Mouse (Mus musculus) limb, embryonic 12.5 days (tissue): ENCODE results near the gene Lcmt1. TPM values are rescaled to one million over a fixed set of nuclear protein-coding genes. Genes with fewer than 3 reads are reported as not detected.

Source experiments
- ATAC-seq: fragments of 200-750 bp; cut with Nextera tagmentation; 2 replicates; pipeline ENCODE4 v1.8.0; 2017; ENCODE audit warnings: low read depth, moderate TSS enrichment; ENCODE audit not compliant: insufficient number of reproducible peaks, insufficient read depth, low FRiP score, low TSS enrichment
- H3K27ac ChIP-seq: fragments of 300-500 bp; sonication (generic); 2 replicates; pipeline ENCODE4 v1.5.1; 2016; ENCODE audit warnings: mild to moderate bottlenecking, moderate library complexity
- H3K27me3 ChIP-seq: fragments of 300-500 bp; sonication (generic); 2 replicates; pipeline ENCODE4 v1.6.1; 2016; ENCODE audit warnings: mild to moderate bottlenecking, moderate library complexity
- H3K36me3 ChIP-seq: fragments of 300-500 bp; sonication (generic); 2 replicates; pipeline ENCODE4 v1.6.1; 2016; ENCODE audit warnings: mild to moderate bottlenecking, moderate library complexity
- H3K4me1 ChIP-seq: fragments of 300-500 bp; sonication (generic); replicated peaks from 2 replicates; pipeline ENCODE4 v1.6.1; 2016
- H3K4me2 ChIP-seq: fragments of 300-500 bp; sonication (generic); 2 replicates; pipeline ENCODE4 v1.6.1; 2016; ENCODE audit warnings: mild to moderate bottlenecking, moderate library complexity
- H3K4me3 ChIP-seq: fragments of 300-500 bp; sonication (generic); replicated peaks from 2 replicates; pipeline ENCODE4 v1.5.1; 2016; ENCODE audit warnings: mild to moderate bottlenecking
- H3K9ac ChIP-seq: fragments of 300-500 bp; sonication (generic); replicated peaks from 2 replicates; pipeline ENCODE4 v1.6.1; 2016; ENCODE audit warnings: mild to moderate bottlenecking, moderate library complexity
- H3K9me3 ChIP-seq: fragments of 300-500 bp; sonication (generic); 2 replicates; pipeline ENCODE4 v1.6.1; 2016; ENCODE audit warnings: mild to moderate bottlenecking, moderate library complexity
- WGBS: fragments of 180-500 bp; shearing (Covaris S2); methylation state at CpG from one replicate; pipeline ENCODE4 v1.1.7; 2016; 5-methylcytosine and 5-hydroxymethylcytosine counted together
- polyA plus RNA-seq: library from polyadenylated mRNA; unstranded; fragments of >200 nt; fragmentation: Nextera tagmentation; extraction: Ambion mirVana; gene quantifications from 2 replicates; pipeline ENCODE4 v1.2.1, GENCODE M21; 2016

The Lcmt1 gene
- polyA plus RNA-seq, 1 experiment from 2014 or later, result 52.7 TPM

DNA sequence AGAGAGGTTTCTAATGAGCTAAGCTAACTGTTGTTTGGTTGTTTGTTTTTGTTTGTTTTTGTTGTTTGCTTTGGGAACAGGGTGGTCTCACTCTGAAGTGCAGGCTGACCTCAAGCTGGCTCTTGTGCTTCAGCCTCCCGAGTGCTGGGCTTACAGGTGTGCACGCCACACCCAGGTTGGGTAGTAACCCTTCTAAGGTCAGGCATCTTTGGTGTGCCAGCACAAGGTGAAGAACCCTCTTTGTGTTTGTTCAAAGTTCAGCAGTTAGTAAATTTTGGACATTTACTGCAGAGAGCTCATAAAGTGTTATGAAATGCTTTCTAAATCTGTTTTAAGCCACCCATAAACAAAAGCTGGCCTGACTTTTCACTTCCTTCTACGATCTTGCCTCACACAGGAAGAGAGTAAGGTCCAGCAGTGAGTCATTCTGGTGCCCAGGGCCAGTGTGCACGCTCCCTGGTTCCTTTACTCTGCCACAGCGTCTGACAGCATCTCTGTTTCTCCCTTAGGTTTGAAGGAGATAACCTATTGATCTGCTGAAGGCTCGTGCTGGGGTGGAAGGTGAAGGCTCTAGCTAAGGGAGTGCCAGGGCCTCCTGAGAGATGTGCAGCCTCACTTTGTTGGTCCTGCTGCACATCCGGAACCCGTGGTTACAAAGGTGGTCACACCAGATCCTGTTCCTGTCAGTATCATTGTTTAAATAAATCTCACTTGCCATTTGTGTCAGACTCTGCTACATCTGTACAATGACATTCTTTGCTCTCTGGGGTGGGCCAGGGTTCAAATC is 60.2 kb downstream of the Lcmt1 start:
- Histone ChIP-seq H3K4me1 (no peaks in the 10 kb centered on the region), H3K4me3 (no peak overlapping the region), H3K36me3 (peaks cover 53% of the 10 kb centered on the region), H3K27me3 (no peaks in the 10 kb centered on the region), H3K9me3 (no peaks in the 10 kb centered on the region), H3K4me2 (no peak overlapping the region), H3K9ac (no peak overlapping the region), H3K27ac (no peak overlapping the region)
- 89% methylated on average over 8 of the region's 8 CpGs for WGBS
- ATAC-seq, result no peak

GRCm38 (mm10) chr7:123430411-123430705 is 60.8 kb downstream of the Lcmt1 start:
- Histone ChIP-seq H3K9me3 (no peaks in the 10 kb centered on the region), H3K4me3 (no peak overlapping the region), H3K36me3 (peaks cover 49% of the 10 kb centered on the region), H3K27ac (no peak overlapping the region), H3K4me1 (no peaks in the 10 kb centered on the region), H3K4me2 (no peak overlapping the region), H3K27me3 (no peaks in the 10 kb centered on the region), H3K9ac (no peak overlapping the region)
- no peak for ATAC-seq
- 79% methylated on average over 4 of the region's 4 CpGs for WGBS

DNA sequence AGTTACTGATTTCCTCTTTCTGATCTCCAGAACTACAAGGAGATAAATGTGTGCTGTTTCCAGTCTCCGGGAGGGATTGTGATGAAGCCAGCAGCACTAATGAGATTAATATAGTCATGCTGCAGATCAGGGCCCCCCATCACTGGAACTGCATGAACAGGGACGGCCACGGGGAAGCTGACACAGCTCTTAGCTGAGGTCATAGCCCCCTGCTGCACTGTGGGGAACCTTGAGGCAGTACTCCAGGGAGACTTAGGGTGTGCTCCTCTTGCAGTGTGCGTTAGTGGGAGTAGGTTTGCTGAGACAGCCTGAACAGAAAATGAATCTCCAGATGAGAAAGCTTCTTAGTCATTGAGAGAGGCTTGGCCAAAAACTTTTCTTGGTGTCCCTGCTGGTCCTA is 61.6 kb downstream of the Lcmt1 start:
- Histone ChIP-seq H3K4me3 (no peak overlapping the region), H3K27ac (no peak overlapping the region), H3K9me3 (no peaks in the 10 kb centered on the region), H3K4me1 (no peaks in the 10 kb centered on the region), H3K36me3 (peaks cover 45% of the 10 kb centered on the region), H3K27me3 (no peaks in the 10 kb centered on the region), H3K4me2 (no peak overlapping the region), H3K9ac (no peak overlapping the region)
- 86% methylated on average over 4 of the region's 4 CpGs for WGBS
- no peak for ATAC-seq

DNA sequence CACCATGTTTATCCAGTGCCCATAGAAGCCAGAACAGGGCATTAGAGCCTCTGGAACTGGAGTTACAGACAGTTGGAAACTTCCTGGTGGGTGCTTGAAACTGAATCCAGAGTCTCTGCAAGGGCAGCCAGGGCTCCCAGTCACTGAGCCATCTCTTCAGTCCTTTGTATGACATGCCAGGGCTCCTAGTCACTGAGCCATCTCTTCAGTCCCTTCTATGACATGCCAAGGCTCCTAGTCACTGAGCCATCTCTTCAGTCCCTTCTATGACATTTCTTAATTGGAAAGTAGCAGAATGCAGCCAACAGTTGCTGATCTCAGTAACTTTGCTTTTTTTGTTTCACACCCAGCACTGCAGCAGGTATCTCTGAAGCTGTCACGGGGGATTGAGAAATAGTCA is 72.5 kb downstream of the Lcmt1 start:
- H3K4me2 ChIP-seq, result no peak overlapping the region
- no peak for ATAC-seq
- no peaks in the 10 kb centered on the region for H3K9me3 ChIP-seq
- H3K27me3 ChIP-seq, result no peaks in the 10 kb centered on the region
- H3K4me3 ChIP-seq, result no peak overlapping the region
- H3K4me1 ChIP-seq, result no peaks in the 10 kb centered on the region
- no peak overlapping the region for H3K9ac ChIP-seq
- no peak overlapping the region for H3K27ac ChIP-seq
- WGBS, result 82% methylated on average over 1 of the region's 1 CpGs
- H3K36me3 ChIP-seq, result no peaks in the 10 kb centered on the region

GRCm38 (mm10) chr7:123448794-123449193 is 79.2 kb downstream of the Lcmt1 start:
- Histone ChIP-seq H3K27ac (no peak overlapping the region), H3K27me3 (no peaks in the 10 kb centered on the region), H3K4me3 (no peak overlapping the region), H3K9ac (no peak overlapping the region), H3K36me3 (no peaks in the 10 kb centered on the region), H3K9me3 (no peaks in the 10 kb centered on the region), H3K4me2 (no peak overlapping the region), H3K4me1 (no peaks in the 10 kb centered on the region)
- no peak for ATAC-seq
- 81% methylated on average over 2 of the region's 2 CpGs for WGBS

GRCm38 (mm10) chr7:123449676-123450075 is 80.1 kb downstream of the Lcmt1 start:
- WGBS, result 68% methylated on average over 10 of the region's 10 CpGs
- H3K9me3 ChIP-seq, result no peaks in the 10 kb centered on the region
- H3K27me3 ChIP-seq, result no peaks in the 10 kb centered on the region
- H3K4me2 ChIP-seq, result no peak overlapping the region
- H3K4me1 ChIP-seq, result no peaks in the 10 kb centered on the region
- H3K36me3 ChIP-seq, result no peaks in the 10 kb centered on the region
- H3K9ac ChIP-seq, result no peak overlapping the region
- H3K4me3 ChIP-seq, result no peak overlapping the region
- no peak for ATAC-seq
- no peak overlapping the region for H3K27ac ChIP-seq

DNA sequence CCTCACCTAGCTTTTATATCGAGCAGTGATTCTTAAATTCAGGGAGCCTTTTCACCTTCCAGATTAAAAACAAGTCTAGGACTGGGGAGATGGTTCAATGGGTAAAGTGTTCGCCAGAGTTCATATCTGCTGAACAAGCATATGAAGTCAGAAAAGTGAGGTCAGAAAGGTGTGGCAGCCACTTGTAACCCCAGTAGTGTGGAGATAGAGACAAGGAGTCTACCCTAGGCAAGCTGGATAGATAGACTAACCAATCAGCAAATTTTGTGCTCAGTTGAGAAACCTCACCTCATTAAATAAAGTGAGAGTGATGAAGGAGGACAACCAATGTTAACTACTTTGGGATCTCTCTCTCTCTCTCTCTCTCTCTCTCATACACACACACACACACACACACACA is 80.9 kb downstream of the Lcmt1 start:
- H3K4me2 ChIP-seq, result no peak overlapping the region
- H3K27me3 ChIP-seq, result no peaks in the 10 kb centered on the region
- 93% methylated on average over 2 of the region's 2 CpGs for WGBS
- no peaks in the 10 kb centered on the region for H3K4me1 ChIP-seq
- H3K9me3 ChIP-seq, result no peaks in the 10 kb centered on the region
- no peak for ATAC-seq
- H3K4me3 ChIP-seq, result no peak overlapping the region
- H3K9ac ChIP-seq, result no peak overlapping the region
- no peaks in the 10 kb centered on the region for H3K36me3 ChIP-seq
- no peak overlapping the region for H3K27ac ChIP-seq

DNA sequence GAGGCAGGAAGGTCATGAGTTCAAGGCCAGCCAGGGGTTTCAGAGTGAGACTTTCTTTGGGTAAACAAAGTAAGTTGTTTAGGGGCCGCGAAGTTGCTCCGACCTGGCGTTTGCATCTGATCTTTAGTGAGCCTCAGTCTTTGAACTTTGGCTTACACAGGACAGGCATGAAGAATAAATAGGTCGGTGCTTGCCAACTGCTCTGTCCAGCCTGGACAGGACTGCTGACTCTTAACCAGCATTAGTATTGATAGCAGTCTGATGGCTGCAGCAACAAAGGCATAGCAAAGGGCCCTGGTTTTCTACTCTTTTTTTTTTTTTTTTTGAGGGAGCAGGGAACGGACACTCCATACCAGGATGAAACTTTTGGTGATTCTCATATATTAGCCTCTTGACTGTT is 83.0 kb downstream of the Lcmt1 start:
- Histone ChIP-seq H3K4me2 (no peak overlapping the region), H3K9me3 (no peaks in the 10 kb centered on the region), H3K36me3 (no peaks in the 10 kb centered on the region), H3K27ac (no peak overlapping the region), H3K9ac (no peak overlapping the region), H3K4me1 (no peaks in the 10 kb centered on the region), H3K27me3 (no peaks in the 10 kb centered on the region), H3K4me3 (no peak overlapping the region)
- WGBS, result 57% methylated on average over 6 of the region's 6 CpGs
- ATAC-seq, result no peak

GRCm38 (mm10) chr7:123453066-123453465 is 83.5 kb downstream of the Lcmt1 start:
- ATAC-seq, result no peak
- no peak overlapping the region for H3K27ac ChIP-seq
- H3K27me3 ChIP-seq, result no peaks in the 10 kb centered on the region
- no peak overlapping the region for H3K9ac ChIP-seq
- H3K9me3 ChIP-seq, result no peaks in the 10 kb centered on the region
- no peak overlapping the region for H3K4me2 ChIP-seq
- no peaks in the 10 kb centered on the region for H3K36me3 ChIP-seq
- no peak overlapping the region for H3K4me3 ChIP-seq
- 90% methylated on average over 8 of the region's 8 CpGs for WGBS
- no peaks in the 10 kb centered on the region for H3K4me1 ChIP-seq

- H3K36me3 ChIP-seq, result no peaks in the 10 kb centered on the region
- no peak for ATAC-seq
- 92% methylated on average over 3 of the region's 3 CpGs for WGBS
- no peaks in the 10 kb centered on the region for H3K4me1 ChIP-seq
- no peak overlapping the region for H3K4me2 ChIP-seq
- no peak overlapping the region for H3K27ac ChIP-seq
- no peak overlapping the region for H3K4me3 ChIP-seq
- H3K27me3 ChIP-seq, result no peaks in the 10 kb centered on the region
- H3K9me3 ChIP-seq, result no peaks in the 10 kb centered on the region
- no peak overlapping the region for H3K9ac ChIP-seq
Measured at GRCm38 (mm10) chr7:123455088-123455487, 85.5 kb downstream of the Lcmt1 start.

- H3K9ac ChIP-seq, result no peak overlapping the region
- no peaks in the 10 kb centered on the region for H3K27me3 ChIP-seq
- ATAC-seq, result no peak
- H3K4me1 ChIP-seq, result no peaks in the 10 kb centered on the region
- no peaks in the 10 kb centered on the region for H3K9me3 ChIP-seq
- H3K36me3 ChIP-seq, result no peaks in the 10 kb centered on the region
- no peak overlapping the region for H3K4me2 ChIP-seq
- H3K27ac ChIP-seq, result no peak overlapping the region
- no peak overlapping the region for H3K4me3 ChIP-seq
- WGBS, result 96% methylated on average over 4 of the region's 4 CpGs
Measured at GRCm38 (mm10) chr7:123458309-123458708, 88.7 kb downstream of the Lcmt1 start.

DNA sequence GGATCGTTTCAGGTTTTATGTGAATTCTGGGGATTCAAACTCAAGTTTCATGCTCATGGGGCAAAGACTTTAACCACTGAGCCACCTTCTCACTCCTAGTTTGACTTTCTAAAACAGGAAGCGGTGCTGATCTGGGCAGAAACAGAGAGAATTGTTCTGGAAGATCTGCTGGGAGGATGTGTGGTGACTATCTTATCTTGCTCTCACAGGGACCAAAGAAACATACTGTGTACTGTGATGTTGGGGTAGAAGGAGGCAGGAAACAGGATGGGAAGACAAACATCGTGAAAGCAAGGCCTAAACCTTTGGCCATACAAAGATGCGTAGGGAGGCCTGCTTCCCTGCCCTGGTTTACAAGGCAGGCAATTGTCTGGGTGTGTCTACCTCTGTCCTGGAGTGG is 89.7 kb downstream of the Lcmt1 start:
- ATAC-seq, result no peak
- no peaks in the 10 kb centered on the region for H3K27me3 ChIP-seq
- no peak overlapping the region for H3K4me3 ChIP-seq
- no peaks in the 10 kb centered on the region for H3K4me1 ChIP-seq
- no peak overlapping the region for H3K27ac ChIP-seq
- H3K9ac ChIP-seq, result no peak overlapping the region
- no peaks in the 10 kb centered on the region for H3K9me3 ChIP-seq
- no peak overlapping the region for H3K4me2 ChIP-seq
- WGBS, result 81% methylated on average over 4 of the region's 4 CpGs
- no peaks in the 10 kb centered on the region for H3K36me3 ChIP-seq
